ENCODE assay signal across 22 mouse cellular contexts in the genomic region with DNA sequence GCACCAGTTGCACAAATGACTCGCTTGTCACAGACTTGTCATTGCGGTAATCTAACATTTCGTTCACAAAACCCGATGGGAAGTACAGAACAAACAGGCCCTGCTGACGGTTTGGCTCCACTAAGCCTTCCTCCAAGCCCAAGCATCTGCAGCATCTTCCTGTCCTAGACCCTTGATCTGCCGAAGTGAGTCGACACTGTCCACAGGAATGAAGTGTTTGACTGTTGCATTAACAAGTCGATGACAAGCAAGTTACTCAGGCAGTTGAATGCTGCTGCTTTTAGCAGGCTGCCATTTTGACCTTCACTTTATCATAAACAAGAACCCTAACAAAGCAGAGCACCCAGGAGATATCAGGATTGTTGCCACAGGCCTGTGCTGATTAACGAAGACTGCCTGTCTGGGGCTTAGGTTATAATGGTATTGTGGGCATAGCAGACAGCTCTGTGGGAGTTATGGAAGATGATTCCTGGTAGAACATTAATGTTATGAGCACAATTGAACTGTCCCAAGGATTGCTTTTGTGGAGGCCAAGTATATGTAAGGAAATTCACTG.
DNase-seq lines count a peak whose midpoint lies in the region; ATAC-seq and TF ChIP-seq lines count a peak whose summit lies in the region.
"Had no signal": no experiment of that assay in that cellular context is flagged by ENCODE, and none has a peak within 500 bp of the region (broad histone marks: within the 10 kb centered on the region; RNA-seq: fewer than 3 reads in every experiment).

No protein-coding gene starts in this region.

- ATAC-seq in neural tube, embryonic 15.5 days (ENCODE audit: low FRiP score) = no peak
- ATAC-seq: forebrain, postnatal 0 days; intestine, embryonic 16.5 days; midbrain, embryonic 16.5 days had no signal

- H3K4me2 ChIP-seq in neural tube, embryonic 15.5 days = no peak overlapping the region
- H3K4me2 ChIP-seq: embryonic facial prominence, embryonic 12.5 days; limb, embryonic 15.5 days; neural tube, embryonic 13.5 days had no signal

- no peaks in the 10 kb centered on the region for H3K27me3 ChIP-seq in heart, embryonic 10.5 days (ENCODE audit: insufficient read depth, poor library complexity, severe bottlenecking)
- H3K27me3 ChIP-seq in kidney, adult 2 months (replicated peaks; ENCODE audit: control insufficient read depth, insufficient read depth, low read length) = no peaks in the 10 kb centered on the region
- no peaks in the 10 kb centered on the region for H3K27me3 ChIP-seq in liver, adult 2 months (ENCODE audit: control insufficient read depth, insufficient read depth, low read length)
- H3K27me3 ChIP-seq in neural tube, embryonic 15.5 days (replicated peaks) = no peaks in the 10 kb centered on the region
- H3K27me3 ChIP-seq: embryonic facial prominence, embryonic 12.5 days; limb, embryonic 15.5 days; neural tube, embryonic 13.5 days had no signal

- peaks cover 17% of the 10 kb centered on the region for H3K79me2 ChIP-seq in liver, adult 2 months (ENCODE audit: control insufficient read depth, insufficient read depth, low read length)

- TF ChIP-seq POLR2A in kidney, adult 2 months (IDR thresholded peaks at IDR 0.05; ENCODE audit: low read depth, low read length) = no peak
- no peak for TF ChIP-seq POLR2A in liver, adult 2 months (IDR thresholded peaks at IDR 0.05; ENCODE audit: extremely low read depth, insufficient read depth, low read length)

- peak overlapping the region; percentile 71; the same call in 1 of the 2 replicates for H3K27ac ChIP-seq in heart, embryonic 10.5 days
- H3K27ac ChIP-seq in kidney, adult 2 months (ENCODE audit: insufficient read depth, low read depth, low read length) = peak overlapping the region; percentile 31; the same call in 1 of the 2 replicates
- H3K27ac ChIP-seq in liver, adult 2 months (replicated peaks; ENCODE audit: insufficient read depth, low read depth, low read length) = peak overlapping the region; percentile 15; the same call in 1 of the 2 replicates
- H3K27ac ChIP-seq in neural tube, embryonic 15.5 days (replicated peaks) = no peak overlapping the region
- H3K27ac ChIP-seq: embryonic facial prominence, embryonic 12.5 days; hindbrain, postnatal 0 days; limb, embryonic 15.5 days; midbrain, embryonic 10.5 days; neural tube, embryonic 13.5 days had no signal

- H3K9me3 ChIP-seq in heart, embryonic 10.5 days = no peaks in the 10 kb centered on the region
- no peaks in the 10 kb centered on the region for H3K9me3 ChIP-seq in neural tube, embryonic 15.5 days (replicated peaks)
- H3K9me3 ChIP-seq: embryonic facial prominence, embryonic 12.5 days; limb, embryonic 15.5 days; midbrain, embryonic 10.5 days; neural tube, embryonic 13.5 days had no signal

- DNase-seq in heart, embryonic 10.5 days (ENCODE audit: low spot score) = peak; percentile 81
- DNase-seq in heart, adult 8-10 months (ENCODE audit: low spot score) = no peak
- no peak for DNase-seq in kidney, adult 2 months
- DNase-seq in kidney, postnatal 10 days = no peak
- DNase-seq in liver, adult 2 months (ENCODE audit: extremely low read depth, low read depth, low spot score) = no peak
- DNase-seq in liver = no peak
- DNase-seq: adrenal gland, adult 2 months; cerebellum, adult 11-12 months; cerebellum, postnatal 25 days; forebrain, postnatal 0 days; left cerebral cortex, postnatal 4 days; right cerebral cortex, postnatal 4 days; thymus, postnatal 25 days had no signal

- H3K9ac ChIP-seq in liver, adult 2 months (ENCODE audit: low read depth, low read length) = no peak overlapping the region
- no peak overlapping the region for H3K9ac ChIP-seq in neural tube, embryonic 15.5 days (replicated peaks)
- H3K9ac ChIP-seq: embryonic facial prominence, embryonic 12.5 days; forebrain, postnatal 0 days; limb, embryonic 15.5 days; neural tube, embryonic 13.5 days had no signal

- H3K4me3 ChIP-seq in heart, embryonic 10.5 days = no peak overlapping the region
- H3K4me3 ChIP-seq in kidney, adult 2 months (ENCODE audit: insufficient read depth, low read depth, low read length) = no peak overlapping the region
- no peak overlapping the region for H3K4me3 ChIP-seq in liver, adult 2 months (ENCODE audit: insufficient read depth, low read depth, low read length)
- H3K4me3 ChIP-seq in neural tube, embryonic 15.5 days (replicated peaks) = no peak overlapping the region
- H3K4me3 ChIP-seq: embryonic facial prominence, embryonic 12.5 days; limb, embryonic 15.5 days; midbrain, embryonic 10.5 days; myocyte; neural tube, embryonic 13.5 days had no signal

- H3K4me1 ChIP-seq in heart, embryonic 10.5 days = peaks cover 21% of the 10 kb centered on the region
- peaks cover 12% of the 10 kb centered on the region; the same call in 1 of the 2 replicates for H3K4me1 ChIP-seq in kidney, adult 2 months (ENCODE audit: control insufficient read depth, insufficient read depth, low read length)
- peaks cover 36% of the 10 kb centered on the region for H3K4me1 ChIP-seq in liver, adult 2 months (ENCODE audit: control insufficient read depth, insufficient read depth, low read length)
- H3K4me1 ChIP-seq in neural tube, embryonic 15.5 days = no peaks in the 10 kb centered on the region
- H3K4me1 ChIP-seq: embryonic facial prominence, embryonic 12.5 days; limb, embryonic 15.5 days; midbrain, embryonic 10.5 days; neural tube, embryonic 13.5 days had no signal

- 27% methylated on average over 9 of the region's 9 CpGs for WGBS in heart, embryonic 10.5 days
- 62% methylated on average over 9 of the region's 9 CpGs for WGBS in kidney, adult 2 months
- WGBS in liver, adult 2 months = 79% methylated on average over 9 of the region's 9 CpGs
- 82% methylated on average over 9 of the region's 9 CpGs for WGBS in neural tube, embryonic 15.5 days

- H3K36me3 ChIP-seq in heart, embryonic 10.5 days = no peaks in the 10 kb centered on the region
- H3K36me3 ChIP-seq in kidney, adult 2 months (ENCODE audit: control insufficient read depth, insufficient read depth, low read length) = peaks cover 5% of the 10 kb centered on the region
- peaks cover 7% of the 10 kb centered on the region for H3K36me3 ChIP-seq in liver, adult 2 months (ENCODE audit: control insufficient read depth, insufficient read depth, low read length)
- no peaks in the 10 kb centered on the region for H3K36me3 ChIP-seq in neural tube, embryonic 15.5 days
- H3K36me3 ChIP-seq: embryonic facial prominence, embryonic 12.5 days; limb, embryonic 15.5 days; midbrain, embryonic 10.5 days; neural tube, embryonic 13.5 days had no signal

- TF ChIP-seq CTCF in kidney, adult 2 months (conservative IDR thresholded peaks at IDR 0.05; ENCODE audit: insufficient read depth, insufficient read length, low read depth, low read length) = no peak
- TF ChIP-seq CTCF in liver, adult 2 months (IDR thresholded peaks at IDR 0.05; ENCODE audit: low read depth, low read length) = no peak
